Mouse (Mus musculus): ENCODE measurements around the gene C1qtnf3. TPM values are rescaled to one million over a fixed set of nuclear protein-coding genes. Genes with fewer than 3 reads are reported as not detected.
"Not testable (repeated sequence)": the region's sequence is repeated elsewhere in the genome, so short reads cannot be mapped to it uniquely, and the experiment has no call there.

The C1qtnf3 gene
- polyA plus RNA-seq, 1 experiment from 2014 or later: not detected

GRCm38 (mm10) chr15:10970777-10971176 is 18.6 kb downstream of the C1qtnf3 start:
- no peaks in the 10 kb centered on the region for H3K9me3 ChIP-seq
- WGBS: 87% methylated on average over 5 of the region's 5 CpGs
- H3K36me3 ChIP-seq (replicated peaks): no peaks in the 10 kb centered on the region
- H3K4me3 ChIP-seq: no peak overlapping the region
- no peak overlapping the region for H3K27ac ChIP-seq
- H3K27me3 ChIP-seq (ENCODE audit: poor library complexity, severe bottlenecking): no peaks in the 10 kb centered on the region
- no peaks in the 10 kb centered on the region for H3K4me1 ChIP-seq
- DNase-seq (ENCODE audit: extremely low spot score, low spot score): no peak

GRCm38 (mm10) chr15:10977151-10977550 is 25.0 kb downstream of the C1qtnf3 start:
- H3K4me3 ChIP-seq: no peak overlapping the region
- no peaks in the 10 kb centered on the region for H3K36me3 ChIP-seq (replicated peaks)
- no peak overlapping the region for H3K27ac ChIP-seq
- no peaks in the 10 kb centered on the region for H3K9me3 ChIP-seq
- peaks cover 9% of the 10 kb centered on the region for H3K4me1 ChIP-seq
- no peaks in the 10 kb centered on the region for H3K27me3 ChIP-seq (ENCODE audit: poor library complexity, severe bottlenecking)
- no peak for DNase-seq (ENCODE audit: extremely low spot score, low spot score)

- H3K4me1 ChIP-seq: peaks cover 13% of the 10 kb centered on the region
- H3K4me3 ChIP-seq: peak overlapping the region; percentile 76; the same call in 1 of the 2 replicates
- 74% methylated on average over 2 of the region's 2 CpGs for WGBS
- no peak for DNase-seq (ENCODE audit: extremely low spot score, low spot score)
- no peaks in the 10 kb centered on the region for H3K27me3 ChIP-seq (ENCODE audit: poor library complexity, severe bottlenecking)
- no peaks in the 10 kb centered on the region for H3K36me3 ChIP-seq (replicated peaks)
- no peak overlapping the region for H3K27ac ChIP-seq
- no peaks in the 10 kb centered on the region for H3K9me3 ChIP-seq
These were observed 28.6 kb downstream of the C1qtnf3 start for GRCm38 (mm10) chr15:10980712-10981111.

- WGBS: under 1% methylated on average over 52 of the region's 52 CpGs
- Histone ChIP-seq H3K9me3 (no peaks in the 10 kb centered on the region), H3K4me3 (peak within 1 kb of the TSS; percentile 76), H3K4me1 (peaks cover 13% of the 10 kb centered on the region), H3K27me3 (ENCODE audit: poor library complexity, severe bottlenecking) (no peaks in the 10 kb centered on the region), H3K27ac (peak within 1 kb of the TSS; percentile 94), H3K36me3 (replicated peaks) (no peaks in the 10 kb centered on the region)
- DNase-seq (ENCODE audit: extremely low spot score, low spot score): peak; percentile 90
These were observed 29.4 kb downstream of the C1qtnf3 start, which contains the start of gene Amacr for GRCm38 (mm10) chr15:10981377-10982063. TSS of gene Amacr (plus strand) at chr15:10981756.

- no peak for DNase-seq (ENCODE audit: extremely low spot score, low spot score)
- H3K9me3 ChIP-seq: no peaks in the 10 kb centered on the region
- H3K4me1 ChIP-seq: peaks cover 13% of the 10 kb centered on the region
- peak overlapping the region; percentile 94 for H3K27ac ChIP-seq
- H3K4me3 ChIP-seq: peak overlapping the region; percentile 76
- WGBS: 8% methylated on average over 6 of the region's 6 CpGs
- no peaks in the 10 kb centered on the region for H3K36me3 ChIP-seq (replicated peaks)
- no peaks in the 10 kb centered on the region for H3K27me3 ChIP-seq (ENCODE audit: poor library complexity, severe bottlenecking)
These were observed 29.9 kb downstream of the C1qtnf3 start for GRCm38 (mm10) chr15:10982064-10982435.

GRCm38 (mm10) chr15:10985756-10986155 is 33.6 kb downstream of the C1qtnf3 start:
- WGBS: 84% methylated on average over 6 of the region's 6 CpGs
- H3K4me3 ChIP-seq: no peak overlapping the region

GRCm38 (mm10) chr15:10986477-10986876 is 34.3 kb downstream of the C1qtnf3 start:
- H3K9me3 ChIP-seq; H3K4me1 ChIP-seq; H3K4me3 ChIP-seq; H3K27ac ChIP-seq; DNase-seq (ENCODE audit: extremely low spot score, low spot score); H3K27me3 ChIP-seq (ENCODE audit: poor library complexity, severe bottlenecking); H3K36me3 ChIP-seq (replicated peaks): not testable (repeated sequence)
- WGBS: 83% methylated on average over 2 of the region's 2 CpGs

More at GRCm38 (mm10) chr15:10985756-10986155, 33.6 kb downstream of the C1qtnf3 start:
- peaks cover 11% of the 10 kb centered on the region for H3K4me1 ChIP-seq
- H3K9me3 ChIP-seq: no peaks in the 10 kb centered on the region
- no peak for DNase-seq (ENCODE audit: extremely low spot score, low spot score)
- no peaks in the 10 kb centered on the region for H3K36me3 ChIP-seq (replicated peaks)
- no peak overlapping the region for H3K27ac ChIP-seq
- no peaks in the 10 kb centered on the region for H3K27me3 ChIP-seq (ENCODE audit: poor library complexity, severe bottlenecking)

- Histone ChIP-seq H3K9me3 (no peaks in the 10 kb centered on the region), H3K4me3 (no peak overlapping the region), H3K27ac (no peak overlapping the region), H3K36me3 (replicated peaks) (no peaks in the 10 kb centered on the region), H3K4me1 (no peaks in the 10 kb centered on the region), H3K27me3 (ENCODE audit: poor library complexity, severe bottlenecking) (no peaks in the 10 kb centered on the region)
- WGBS: 63% methylated on average over 2 of the region's 2 CpGs
- DNase-seq (ENCODE audit: extremely low spot score, low spot score): no peak
These were observed 38.3 kb downstream of the C1qtnf3 start for GRCm38 (mm10) chr15:10990411-10990810.

GRCm38 (mm10) chr15:10991566-10991965 is 39.4 kb downstream of the C1qtnf3 start:
- Histone ChIP-seq H3K27me3 (ENCODE audit: poor library complexity, severe bottlenecking) (no peaks in the 10 kb centered on the region), H3K4me3 (no peak overlapping the region), H3K9me3 (no peaks in the 10 kb centered on the region), H3K4me1 (no peaks in the 10 kb centered on the region), H3K36me3 (replicated peaks) (no peaks in the 10 kb centered on the region), H3K27ac (no peak overlapping the region)
- 89% methylated on average over 1 of the region's 1 CpGs for WGBS
- no peak for DNase-seq (ENCODE audit: extremely low spot score, low spot score)

- Histone ChIP-seq H3K36me3 (replicated peaks) (no peaks in the 10 kb centered on the region), H3K9me3 (no peaks in the 10 kb centered on the region), H3K4me1 (peaks cover 5% of the 10 kb centered on the region), H3K27ac (no peak overlapping the region), H3K27me3 (ENCODE audit: poor library complexity, severe bottlenecking) (no peaks in the 10 kb centered on the region), H3K4me3 (no peak overlapping the region)
- WGBS: 64% methylated on average over 5 of the region's 5 CpGs
- no peak for DNase-seq (ENCODE audit: extremely low spot score, low spot score)
These were observed 47.7 kb downstream of the C1qtnf3 start for GRCm38 (mm10) chr15:10999832-11000231.

- 55% methylated on average over 7 of the region's 7 CpGs for WGBS
- H3K27ac ChIP-seq: no peak within 1 kb of the TSS
These were observed 48.3 kb downstream of the C1qtnf3 start, which contains the start of gene Slc45a2 for GRCm38 (mm10) chr15:11000421-11000820. TSS of gene Slc45a2 (plus strand) at chr15:11000721.

GRCm38 (mm10) chr15:11003791-11004190 is 51.7 kb downstream of the C1qtnf3 start:
- H3K4me1 ChIP-seq: peaks cover 5% of the 10 kb centered on the region
- no peak overlapping the region for H3K4me3 ChIP-seq
- 83% methylated on average over 4 of the region's 4 CpGs for WGBS
- DNase-seq (ENCODE audit: extremely low spot score, low spot score): no peak
- H3K36me3 ChIP-seq (replicated peaks): no peaks in the 10 kb centered on the region
- no peaks in the 10 kb centered on the region for H3K27me3 ChIP-seq (ENCODE audit: poor library complexity, severe bottlenecking)
- no peaks in the 10 kb centered on the region for H3K9me3 ChIP-seq
- H3K27ac ChIP-seq: no peak overlapping the region

More at GRCm38 (mm10) chr15:11000421-11000820, 48.3 kb downstream of the C1qtnf3 start, which contains the start of gene Slc45a2:
- no peak for DNase-seq (ENCODE audit: extremely low spot score, low spot score)
- H3K4me1 ChIP-seq: peaks cover 5% of the 10 kb centered on the region
- no peaks in the 10 kb centered on the region for H3K36me3 ChIP-seq (replicated peaks)
- H3K4me3 ChIP-seq: no peak within 1 kb of the TSS
- H3K9me3 ChIP-seq: no peaks in the 10 kb centered on the region
- no peaks in the 10 kb centered on the region for H3K27me3 ChIP-seq (ENCODE audit: poor library complexity, severe bottlenecking)

GRCm38 (mm10) chr15:11004646-11005045 is 52.5 kb downstream of the C1qtnf3 start:
- no peaks in the 10 kb centered on the region for H3K9me3 ChIP-seq
- peaks cover 5% of the 10 kb centered on the region for H3K4me1 ChIP-seq
- H3K27ac ChIP-seq: no peak overlapping the region
- no peak for DNase-seq (ENCODE audit: extremely low spot score, low spot score)
- WGBS: 89% methylated on average over 6 of the region's 6 CpGs
- no peaks in the 10 kb centered on the region for H3K36me3 ChIP-seq (replicated peaks)
- no peak overlapping the region for H3K4me3 ChIP-seq
- no peaks in the 10 kb centered on the region for H3K27me3 ChIP-seq (ENCODE audit: poor library complexity, severe bottlenecking)

Data from forebrain, embryonic 10.5 days (tissue).